Mouse (Mus musculus): ENCODE measurements around the gene 1700007K13Rik. TPM values are rescaled to one million over a fixed set of nuclear protein-coding genes. Genes with fewer than 3 reads are reported as not detected.

Gene 1700007K13Rik
- total RNA-seq, 1 experiment from 2014 or later: 1.0 TPM

DNA sequence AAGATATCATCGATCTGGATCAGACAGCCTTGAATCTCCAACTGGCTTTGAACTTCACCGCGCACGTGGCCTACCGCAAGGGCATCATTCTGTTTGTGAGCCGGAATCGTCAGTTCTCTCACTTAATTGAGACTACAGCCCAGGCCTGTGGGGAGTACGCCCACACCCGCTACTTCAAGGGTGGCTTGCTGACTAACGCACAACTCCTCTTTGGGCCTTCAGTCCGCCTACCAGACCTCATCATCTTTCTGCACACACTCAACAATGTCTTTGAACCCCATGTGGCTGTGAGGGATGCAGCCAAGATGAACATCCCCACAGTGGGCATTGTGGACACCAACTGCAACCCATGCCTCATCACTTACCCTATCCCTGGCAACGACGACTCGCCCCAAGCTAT lies 3.3 kb upstream of the 1700007K13Rik start:
- no peak for DNase-seq

DNA sequence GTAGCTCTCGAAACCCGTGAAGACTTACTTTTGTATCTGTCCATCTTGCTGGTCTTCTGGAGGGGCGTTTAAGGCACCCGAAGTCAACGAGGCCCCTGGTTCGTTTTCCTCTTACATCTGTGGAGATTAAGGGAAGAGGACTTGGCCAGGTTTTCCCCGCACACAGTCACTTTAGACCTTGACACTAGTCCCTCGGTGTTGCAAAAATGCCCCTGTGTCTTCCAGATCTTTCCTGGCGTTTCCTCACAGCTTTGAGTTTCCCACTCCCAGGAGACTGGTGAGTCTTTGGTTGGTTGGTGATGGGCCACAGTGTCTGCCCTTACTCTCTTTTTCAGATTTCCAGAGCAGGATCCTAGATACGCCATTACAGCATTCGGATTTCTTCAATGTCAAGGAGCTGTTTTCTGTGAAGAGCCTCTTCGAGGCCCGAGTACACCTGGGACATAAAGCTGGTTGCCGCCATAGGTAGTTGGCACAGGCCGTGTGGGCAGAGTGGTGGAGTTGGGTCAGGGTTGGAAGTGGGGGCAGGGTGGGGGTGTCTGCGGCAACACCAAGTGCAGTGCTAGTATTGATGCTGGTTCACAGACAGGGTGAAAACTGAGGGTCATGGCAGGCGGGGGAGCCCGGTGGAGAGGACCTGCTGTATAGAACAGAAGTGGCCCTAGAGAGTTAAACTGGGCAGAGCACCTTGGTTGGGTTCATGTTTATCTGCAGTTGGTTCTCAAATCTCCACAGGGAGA lies 2.5 kb upstream of the 1700007K13Rik start:
- DNase-seq: no peak

DNA sequence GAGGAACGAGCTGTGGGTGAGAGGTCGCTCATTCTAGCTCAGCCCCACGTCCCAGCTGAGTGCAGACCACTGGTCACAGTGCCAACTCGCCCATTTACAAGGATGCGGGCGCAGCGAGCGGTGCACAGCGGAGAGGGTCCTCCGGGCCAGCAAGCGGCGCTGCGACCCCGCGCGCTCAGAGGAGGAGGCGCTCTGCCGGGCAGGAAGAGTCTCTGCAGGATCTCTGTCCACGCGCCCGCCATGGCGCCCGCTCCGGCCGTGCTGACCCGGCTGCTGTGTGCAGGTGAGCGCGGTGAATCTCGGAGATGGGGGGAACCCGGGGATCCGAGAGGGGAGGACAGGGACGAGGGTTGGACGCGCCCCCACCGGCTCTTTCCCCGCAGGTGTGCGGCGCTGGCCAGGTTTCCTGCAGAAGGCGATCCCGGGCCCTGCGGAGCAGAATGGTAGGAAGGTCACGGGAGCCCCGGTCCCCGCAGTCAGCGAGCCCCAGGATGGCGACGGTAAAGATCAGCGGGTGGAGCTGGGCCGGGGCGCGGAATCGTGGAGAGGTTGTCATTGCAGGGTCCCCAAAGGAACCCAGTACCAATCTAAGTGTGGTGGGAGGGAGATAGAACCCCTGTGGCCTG lies 1.8 kb upstream of the 1700007K13Rik start, which contains the start of gene Mrps2:
Gene Mrps2 (plus strand): TSS at position 207 of the 626 bp plus-strand sequence.
- DNase-seq: peak; percentile 90

DNA sequence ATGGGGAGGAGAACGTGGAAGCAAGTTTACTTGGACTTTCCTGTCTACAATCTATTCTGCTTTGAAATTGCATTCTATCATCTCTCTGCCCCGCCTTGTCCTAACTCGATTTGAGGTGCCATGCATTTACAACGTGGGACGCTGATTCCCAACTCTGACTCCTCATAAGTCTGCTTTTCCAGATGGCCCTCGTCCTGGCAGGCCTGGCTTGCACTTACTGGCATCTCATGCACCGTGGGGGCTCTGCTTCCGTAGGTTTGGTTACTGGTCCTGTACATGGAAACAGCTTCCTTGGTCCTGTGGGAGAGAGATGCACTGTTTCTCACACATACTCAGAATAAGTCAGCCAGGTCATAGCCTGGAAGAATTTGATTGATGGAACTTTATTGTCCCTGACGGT lies 1.2 kb downstream of the 1700007K13Rik start:
- no peak for DNase-seq

DNA sequence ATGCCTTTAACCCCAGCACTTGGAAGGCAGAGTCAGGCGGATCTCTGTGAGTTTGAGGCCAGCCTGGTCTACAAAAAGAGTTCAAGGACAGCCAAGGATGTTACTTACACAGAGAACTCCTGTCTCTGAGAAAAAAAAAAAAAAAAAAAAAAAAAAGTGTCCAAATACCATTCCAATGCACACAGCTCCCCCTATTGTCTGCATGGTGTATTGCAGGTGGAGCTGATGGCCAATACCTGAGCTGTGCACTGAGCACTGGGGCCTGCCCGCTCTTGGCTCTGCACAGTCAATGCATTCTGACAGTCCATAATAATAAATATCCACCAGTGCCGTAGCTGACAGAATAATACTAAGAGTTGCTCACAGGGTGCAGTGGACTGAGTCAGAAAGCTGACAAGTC lies 2.2 kb downstream of the 1700007K13Rik start:
- DNase-seq: peak; percentile 55

DNA sequence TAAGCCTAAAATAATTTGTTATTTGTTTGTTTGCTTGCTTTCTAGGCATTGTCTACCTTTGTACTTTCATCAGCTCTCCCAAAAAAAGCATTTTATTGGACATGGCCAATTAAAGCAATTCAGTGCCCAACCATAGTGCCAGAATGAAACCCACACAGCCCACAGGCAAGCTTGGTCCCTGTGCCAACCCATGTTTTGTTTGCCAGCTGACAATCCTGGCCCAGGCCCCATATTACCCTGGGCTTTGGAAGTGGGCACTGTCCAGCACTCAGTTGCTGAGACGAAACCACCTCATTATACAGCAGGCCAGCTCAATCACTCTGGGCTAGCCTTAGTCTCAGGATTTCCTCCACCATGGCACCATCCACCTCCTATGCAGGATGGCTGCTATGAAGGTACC lies 9.5 kb downstream of the 1700007K13Rik start:
- DNase-seq: no peak

DNA sequence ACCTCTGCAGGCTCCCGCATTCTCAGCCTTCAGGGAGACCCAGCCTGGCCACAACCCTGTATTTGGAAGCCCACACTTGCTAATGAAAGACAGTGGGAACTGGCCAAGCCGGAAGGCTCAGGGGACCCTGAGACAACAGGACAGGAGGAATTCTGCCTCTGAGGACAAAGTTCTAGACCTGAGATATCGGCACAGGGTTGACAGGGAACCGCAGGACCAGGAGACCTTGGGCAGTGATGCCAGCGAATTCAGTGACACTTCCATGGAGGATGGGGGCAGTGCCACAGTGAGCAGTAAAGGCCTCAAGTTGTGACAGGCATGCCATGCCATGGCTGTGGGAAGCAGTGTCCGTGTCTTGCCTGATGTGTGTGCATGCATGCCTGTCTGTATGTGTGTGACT lies 12.6 kb downstream of the 1700007K13Rik start:
- no peak for DNase-seq

DNA sequence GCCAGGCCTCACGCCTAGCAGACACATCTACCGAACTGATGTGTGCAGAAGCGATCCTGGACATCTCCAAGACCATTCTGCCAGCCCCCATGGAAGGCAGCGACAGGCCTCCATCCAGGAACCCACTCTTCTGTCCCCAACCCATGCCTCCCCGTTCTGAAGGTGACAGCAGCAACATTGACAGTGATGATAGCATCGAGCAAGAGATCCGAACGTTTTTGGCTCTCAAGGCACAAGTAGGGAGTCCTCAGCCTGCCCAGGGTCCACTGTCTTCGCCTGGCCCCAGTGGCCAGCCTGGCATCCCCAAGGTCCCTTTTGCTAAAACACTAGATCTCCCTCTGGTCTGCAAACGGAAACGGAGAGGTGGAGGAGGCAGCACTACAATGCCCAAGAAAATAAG lies 14.5 kb downstream of the 1700007K13Rik start:
- no peak for DNase-seq

DNA sequence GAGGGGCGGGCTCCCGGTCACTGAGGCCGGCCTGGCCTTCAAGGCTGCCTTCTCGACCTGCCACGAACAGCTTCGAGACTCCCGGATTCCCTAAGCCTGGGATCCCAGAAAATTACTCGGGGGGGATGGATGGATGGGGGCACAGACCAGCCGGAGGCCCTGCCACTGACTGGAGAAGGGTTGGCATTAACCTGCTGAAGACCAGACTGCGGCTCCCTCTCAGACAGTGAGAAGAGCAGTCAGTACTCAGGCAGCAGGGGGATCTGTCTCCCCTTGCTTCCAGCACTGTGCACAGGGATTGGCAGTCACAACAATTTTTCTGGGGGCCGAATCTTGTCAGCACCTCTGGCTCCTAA lies 18.8 kb downstream of the 1700007K13Rik start:
- no peak for DNase-seq

DNA sequence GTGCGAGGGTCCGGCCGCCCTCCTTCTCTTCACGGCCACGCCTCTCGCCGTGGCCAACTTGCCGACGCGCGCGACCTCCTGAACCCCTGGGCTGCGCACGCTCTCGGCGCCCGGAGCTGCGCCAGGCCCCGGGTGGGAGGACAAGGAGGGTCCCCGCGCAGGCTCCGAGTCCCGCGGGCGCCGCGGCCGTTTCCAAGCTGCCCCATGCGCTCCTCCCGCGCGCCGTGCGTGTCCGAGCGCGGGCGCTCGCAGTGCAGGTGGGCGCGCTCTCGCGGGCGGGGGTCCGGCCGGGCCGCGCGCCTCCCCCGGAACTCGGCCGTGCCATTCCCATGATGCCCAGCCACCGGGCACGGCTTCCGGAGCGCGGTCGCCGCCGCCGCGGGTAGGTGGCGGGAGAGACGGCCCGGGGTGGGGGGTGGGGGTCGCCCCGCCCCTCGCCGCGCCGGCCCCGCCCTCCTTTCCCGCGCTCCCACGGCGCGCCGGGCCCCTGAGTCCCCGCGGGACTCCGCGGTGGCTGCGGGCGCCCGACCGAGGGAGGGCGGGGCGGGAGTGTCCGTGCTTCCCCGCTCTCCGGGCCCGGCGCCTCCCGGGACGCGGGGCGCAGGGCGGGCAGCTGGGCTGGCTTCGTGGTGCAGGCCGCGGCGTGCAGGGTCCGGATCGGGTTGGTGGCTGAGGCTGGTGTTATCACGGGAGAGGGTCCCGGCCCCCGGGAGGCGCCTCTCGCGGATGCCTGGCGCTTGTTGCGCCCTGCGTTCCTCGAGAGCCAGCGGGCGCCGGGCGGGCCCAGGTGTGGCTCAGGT lies 19.4 kb downstream of the 1700007K13Rik start, which contains the start of gene Ppp1r26:
Gene Ppp1r26 (plus strand): TSS at position 286 of the 800 bp plus-strand sequence.
- DNase-seq: peak; percentile 56

DNA sequence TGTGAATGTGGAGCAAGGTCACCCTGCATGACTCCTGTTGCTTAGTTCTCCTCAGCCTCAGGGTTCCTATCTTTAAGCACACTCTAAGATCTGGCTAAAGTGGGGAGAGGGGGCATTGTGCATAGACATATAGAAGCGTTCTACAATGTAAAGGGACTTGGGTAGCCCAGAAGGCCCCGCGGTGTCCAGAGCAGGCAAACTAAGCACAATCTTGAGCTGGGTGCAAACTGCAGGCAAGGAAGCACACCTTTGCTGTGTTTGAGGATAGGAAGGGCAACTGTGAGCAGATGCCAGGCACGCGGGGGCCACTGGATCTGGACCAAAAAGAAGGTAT lies 20.0 kb downstream of the 1700007K13Rik start:
- DNase-seq: no peak

DNA sequence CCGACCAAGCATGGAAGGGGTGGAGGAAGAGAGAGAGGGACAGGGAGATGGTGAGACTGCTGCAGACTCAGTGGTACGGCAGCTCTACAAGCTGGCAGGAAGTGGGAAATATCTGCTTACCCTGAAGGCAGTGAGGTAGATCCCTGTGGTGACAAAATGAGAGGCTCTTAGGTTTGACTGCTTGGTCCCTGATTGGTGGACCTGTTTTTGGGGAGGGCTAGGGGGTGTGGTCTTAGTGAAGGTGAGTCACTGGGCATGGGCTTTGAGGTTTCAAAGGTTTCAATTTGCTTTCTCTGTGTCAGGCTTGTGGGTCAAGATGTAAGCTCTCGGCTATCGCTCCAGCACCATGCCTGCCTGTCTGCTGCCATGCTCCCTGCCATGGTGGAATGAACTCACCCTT lies 21.1 kb downstream of the 1700007K13Rik start:
- DNase-seq: no peak

DNA sequence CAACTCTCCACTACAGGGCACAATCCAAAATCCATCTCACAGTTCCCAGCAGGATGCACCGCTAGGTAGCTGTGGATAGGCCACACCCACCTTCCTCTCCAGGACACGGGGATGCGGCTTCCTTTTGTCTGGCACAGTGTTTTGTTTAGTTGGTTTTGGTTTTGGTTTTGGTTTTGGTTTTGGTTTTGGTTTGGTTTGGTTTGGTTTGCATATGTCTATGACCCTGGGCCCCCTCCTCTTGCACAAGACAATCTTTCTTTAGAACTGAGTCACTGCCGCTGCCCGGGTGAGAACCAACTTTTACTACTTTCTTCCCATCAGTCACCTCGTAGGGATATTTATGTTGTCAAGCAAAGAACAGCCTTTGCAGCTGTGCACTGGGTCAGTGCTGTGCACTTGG lies 25.3 kb downstream of the 1700007K13Rik start:
- no peak for DNase-seq

DNA sequence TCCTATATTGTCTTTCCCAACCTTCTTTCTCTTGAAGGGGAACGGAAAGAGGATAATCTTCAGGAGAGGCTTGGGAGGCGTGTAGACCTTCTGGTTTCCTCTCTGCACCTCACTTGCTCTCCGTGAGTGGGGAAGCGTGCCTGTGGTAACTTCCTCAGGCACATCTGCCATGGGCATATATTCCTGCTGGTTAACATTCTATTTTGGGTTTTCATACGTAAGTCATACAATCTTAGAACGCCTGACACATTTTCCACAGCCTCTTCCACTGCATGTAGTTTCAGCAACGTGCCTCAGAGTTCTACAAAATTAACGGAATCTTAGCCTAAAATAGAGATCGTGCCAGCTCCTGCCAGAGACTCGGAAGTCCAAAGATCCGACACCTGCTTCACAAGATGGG lies 30.7 kb downstream of the 1700007K13Rik start:
- no peak for DNase-seq

DNA sequence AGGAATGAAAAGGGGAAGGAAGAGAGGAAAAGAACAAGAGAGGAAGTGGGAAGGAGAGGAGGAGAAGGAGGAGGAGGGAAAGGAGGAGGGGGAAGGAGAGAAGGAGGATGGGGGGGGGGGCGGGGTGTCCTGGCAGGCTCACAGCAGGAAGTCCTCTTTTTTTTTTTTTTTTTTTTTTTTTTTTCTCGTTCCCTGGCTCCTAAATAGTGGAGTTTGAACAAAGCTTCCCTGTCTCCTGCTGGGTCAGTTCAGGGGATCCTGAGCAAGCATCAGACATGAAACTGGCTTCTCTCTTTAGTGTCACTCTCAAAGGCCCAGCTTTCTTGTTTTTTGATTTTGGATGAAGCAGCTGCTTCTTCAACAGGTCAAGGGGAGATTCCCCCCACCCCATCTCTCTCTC lies 32.6 kb downstream of the 1700007K13Rik start:
- DNase-seq: no peak

DNA sequence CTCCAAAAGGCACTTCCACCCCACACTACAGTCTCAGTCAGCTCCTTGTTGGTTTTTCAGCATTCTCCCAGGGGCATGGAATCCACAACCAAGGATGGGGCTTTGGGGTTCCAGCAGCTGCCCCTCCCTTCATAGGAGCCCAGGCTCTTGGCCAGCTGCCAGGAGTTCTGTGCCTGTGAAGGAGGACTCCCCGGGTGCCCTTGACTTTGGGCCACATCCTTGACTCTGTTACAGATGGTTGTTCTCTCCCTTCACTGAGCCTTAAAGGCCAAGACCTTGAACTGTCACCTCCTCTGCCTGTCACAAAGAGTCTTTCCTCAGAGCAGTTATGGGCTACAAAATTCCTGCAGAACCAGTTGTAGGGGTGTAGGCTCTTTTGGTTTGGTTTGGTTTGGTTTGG lies 33.3 kb downstream of the 1700007K13Rik start:
- DNase-seq: peak; percentile 78

DNA sequence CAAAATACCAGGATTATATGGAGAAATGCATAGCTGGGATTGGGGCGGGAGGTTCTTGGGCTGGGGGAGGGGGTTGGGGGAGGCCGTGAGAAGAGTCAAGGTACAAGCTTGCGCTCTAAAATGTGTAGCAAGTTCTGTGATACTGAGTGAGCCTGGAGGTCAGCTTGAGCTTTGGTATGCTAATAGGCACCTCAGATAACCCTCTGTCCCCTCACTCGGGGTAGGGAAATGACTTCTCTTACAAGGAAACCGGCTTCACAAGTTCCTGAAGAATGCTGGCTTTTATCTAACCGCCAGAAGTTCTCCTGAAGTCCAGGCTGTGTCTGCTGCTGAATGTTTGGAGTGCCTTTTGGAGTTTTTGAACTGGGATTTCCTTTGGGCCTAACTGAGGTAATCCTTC lies 35.3 kb downstream of the 1700007K13Rik start:
- no peak for DNase-seq

DNA sequence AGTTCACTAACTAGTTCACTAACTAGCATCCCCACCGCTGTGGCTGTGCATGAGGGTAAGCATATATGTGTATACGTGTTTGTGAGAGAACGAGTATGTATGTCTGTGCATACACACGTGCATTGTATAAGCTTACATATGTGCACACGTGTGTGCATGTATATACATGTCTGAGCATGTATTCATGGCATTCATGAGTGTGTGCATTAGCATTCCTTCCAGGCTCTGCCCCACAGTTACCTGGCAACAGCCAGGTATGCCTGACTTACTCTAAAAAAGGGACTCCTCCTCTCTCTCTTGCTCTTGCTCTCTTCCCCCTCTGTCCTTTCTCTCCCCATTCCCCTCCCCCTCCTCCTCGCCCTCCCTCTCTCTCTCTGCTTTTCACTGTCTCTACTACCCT lies 38.9 kb downstream of the 1700007K13Rik start:
- DNase-seq: no peak

DNA sequence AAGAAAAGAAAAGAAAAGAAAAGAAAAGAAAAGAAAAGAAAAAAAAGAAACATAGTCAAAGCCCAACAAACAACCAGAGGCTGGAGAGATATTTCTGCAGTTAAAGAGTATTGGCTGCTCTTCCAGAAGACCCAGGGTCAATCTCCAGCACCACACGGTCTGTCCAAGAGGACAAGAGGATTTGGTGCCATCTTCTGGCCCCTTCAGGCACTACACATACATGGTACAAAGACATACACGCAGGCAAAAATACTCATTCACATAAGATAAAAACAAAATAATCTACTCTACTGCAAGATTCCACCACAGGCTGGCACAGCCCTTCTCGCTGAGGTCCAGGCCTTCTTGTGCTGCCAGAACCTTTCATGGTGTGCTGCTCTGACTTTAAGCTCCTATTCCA lies 43.0 kb downstream of the 1700007K13Rik start:
- DNase-seq: peak; percentile 61

DNA sequence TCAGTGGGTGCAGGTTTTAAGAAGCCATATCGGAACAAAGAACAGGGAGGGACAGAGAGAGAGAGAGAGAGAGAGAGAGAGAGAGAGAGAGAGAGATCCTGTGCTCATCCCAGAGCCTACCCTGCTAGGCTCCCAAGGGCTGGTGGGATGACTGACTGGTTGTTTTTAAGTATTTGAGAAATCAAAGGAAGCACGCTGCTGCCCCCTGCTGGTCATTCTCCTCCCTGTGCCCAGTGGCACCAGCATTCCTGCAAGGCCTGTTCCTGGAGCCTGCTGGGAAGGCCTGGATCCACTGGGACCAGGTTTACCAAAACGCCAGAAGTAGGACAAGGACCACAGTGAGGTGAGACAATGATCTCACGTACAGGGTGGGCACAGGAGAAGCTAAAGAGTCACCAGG lies 46.2 kb downstream of the 1700007K13Rik start:
- DNase-seq: peak; percentile 91

DNA sequence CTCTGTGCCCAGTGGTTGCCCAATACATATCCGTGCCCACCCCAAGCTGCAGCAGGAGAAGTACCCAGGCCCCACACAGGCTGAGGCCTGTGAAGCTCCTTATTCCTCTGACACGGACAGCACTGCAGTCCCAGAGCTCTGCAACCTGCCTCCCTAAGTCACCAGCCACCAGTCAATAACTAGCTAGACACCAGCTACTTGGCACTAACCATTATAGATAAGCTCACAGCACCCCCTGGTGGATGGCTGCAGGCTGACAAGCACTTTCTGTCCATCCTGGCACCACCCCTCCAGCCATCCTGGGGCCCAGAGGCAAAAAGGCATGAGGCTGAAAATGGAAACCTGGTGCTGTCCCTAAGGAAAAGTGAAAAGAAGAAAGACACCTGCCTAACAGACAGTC lies 48.1 kb downstream of the 1700007K13Rik start:
- peak; percentile 92 for DNase-seq

DNA sequence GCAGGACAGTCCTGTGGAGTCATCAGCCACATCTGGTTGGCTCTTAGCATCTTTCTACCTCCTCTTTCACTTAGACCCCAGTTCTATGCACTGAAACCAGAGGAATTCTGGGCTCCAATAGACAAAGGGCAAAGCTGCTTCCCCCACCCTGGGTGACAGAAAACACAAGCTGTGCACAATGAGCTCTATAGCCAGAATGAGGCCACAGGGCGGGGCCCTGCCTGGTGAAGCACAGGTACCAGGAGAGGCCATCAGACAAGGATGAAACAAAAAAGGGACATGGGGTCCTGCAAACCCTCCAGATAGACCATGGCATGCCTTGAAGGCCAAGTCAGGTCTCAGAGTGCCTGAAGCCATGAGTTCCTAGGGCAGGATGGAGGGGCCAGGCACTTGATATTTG lies 49.6 kb downstream of the 1700007K13Rik start:
- no peak for DNase-seq

DNA sequence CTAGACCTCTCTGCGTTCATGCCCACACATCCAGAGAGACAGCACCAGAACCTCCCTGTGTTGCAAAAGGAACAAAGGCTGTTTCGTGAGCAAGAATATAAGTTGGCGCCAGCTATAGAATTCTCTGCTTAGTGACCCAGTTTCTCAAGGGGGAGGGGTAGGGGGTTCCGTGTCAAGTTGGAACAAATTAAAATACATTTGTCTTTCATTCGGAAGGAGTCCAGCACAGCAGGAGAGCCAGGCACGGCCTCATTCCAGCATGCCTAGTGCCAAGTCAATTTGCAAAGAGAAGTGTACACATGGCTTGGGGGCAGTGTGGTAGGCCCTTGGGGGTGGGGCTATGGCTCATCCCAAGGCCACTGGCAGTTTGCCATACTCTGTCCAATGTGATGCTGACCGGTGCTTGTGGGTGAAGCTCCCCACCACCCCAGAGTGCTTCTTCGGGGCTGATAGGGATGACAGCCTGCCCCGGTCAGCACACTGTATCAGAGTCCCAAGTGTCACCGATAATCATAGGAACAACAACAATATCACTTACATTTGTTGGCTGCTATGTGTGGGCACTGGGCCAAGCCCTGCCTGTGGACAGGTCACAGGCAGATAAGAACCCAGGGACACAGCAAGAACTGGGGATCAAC lies 50.6 kb downstream of the 1700007K13Rik start:
- DNase-seq: peak; percentile 75
